Mouse (Mus musculus): ENCODE results near the gene Pdia3. TPM values are rescaled to one million over a fixed set of nuclear protein-coding genes. Genes with fewer than 3 reads are reported as not detected.

Gene Pdia3
- polyA plus RNA-seq, 1 experiment from 2014 or later = 231 TPM

- Histone ChIP-seq H3K4me3 (ENCODE audit: low read depth, low read length) (0 out of 2 replicates have a peak overlapping the region, but pooled peaks have one; percentile 83), H3K4me2 (ENCODE audit: low read depth, low read length) (peak overlapping the region; percentile 90), H3K9me3 (ENCODE audit: low read length) (no peaks in the 10 kb centered on the region), H3K27ac (ENCODE audit: low read depth) (no peak overlapping the region), H3K27me3 (ENCODE audit: insufficient read depth, low read length) (no peaks in the 10 kb centered on the region), H3K36me3 (replicated peaks; ENCODE audit: insufficient read depth, low read length) (peaks cover 9% of the 10 kb centered on the region; the same call in 1 of the 2 replicates), H3K9ac (replicated peaks) (no peak overlapping the region), H3K4me1 (ENCODE audit: insufficient read depth) (peaks cover 31% of the 10 kb centered on the region)
- DNase-seq = no peak
- TF ChIP-seq CTCF (IDR thresholded peaks at IDR 0.05; ENCODE audit: low read depth) (no peak), EP300 (IDR thresholded peaks at IDR 0.05; ENCODE audit: low read depth) (no peak)
- no peak for ATAC-seq
- WGBS (ENCODE audit: insufficient replicate concordance) = 59% methylated on average over 3 of the region's 3 CpGs
These were observed 2.0 kb downstream of the Pdia3 start for GRCm38 (mm10) chr2:121415591-121415990.

GRCm38 (mm10) chr2:121416356-121416755 is 2.8 kb downstream of the Pdia3 start:
- no peak overlapping the region; the same call in 1 of the 2 replicates for H3K9ac ChIP-seq (replicated peaks)
- H3K4me2 ChIP-seq (ENCODE audit: low read depth, low read length) = 0 out of 2 replicates have a peak overlapping the region, but pooled peaks have one; percentile 6
- 84% methylated on average over 6 of the region's 6 CpGs for WGBS (ENCODE audit: insufficient replicate concordance)
- H3K27me3 ChIP-seq (ENCODE audit: insufficient read depth, low read length) = no peaks in the 10 kb centered on the region
- TF ChIP-seq CTCF (IDR thresholded peaks at IDR 0.05; ENCODE audit: low read depth) (no peak), EP300 (IDR thresholded peaks at IDR 0.05; ENCODE audit: low read depth) (no peak)
- peaks cover 31% of the 10 kb centered on the region for H3K4me1 ChIP-seq (ENCODE audit: insufficient read depth)
- no peak overlapping the region for H3K27ac ChIP-seq (ENCODE audit: low read depth)
- ATAC-seq (no peak), DNase-seq (no peak)
- no peak overlapping the region for H3K4me3 ChIP-seq (ENCODE audit: low read depth, low read length)
- peaks cover 9% of the 10 kb centered on the region; the same call in 1 of the 2 replicates for H3K36me3 ChIP-seq (replicated peaks; ENCODE audit: insufficient read depth, low read length)
- no peaks in the 10 kb centered on the region for H3K9me3 ChIP-seq (ENCODE audit: low read length)

GRCm38 (mm10) chr2:121418476-121418875 is 4.9 kb downstream of the Pdia3 start:
- no peaks in the 10 kb centered on the region for H3K9me3 ChIP-seq (ENCODE audit: low read length)
- no peak overlapping the region for H3K4me3 ChIP-seq (ENCODE audit: low read depth, low read length)
- H3K36me3 ChIP-seq (replicated peaks; ENCODE audit: insufficient read depth, low read length) = peaks cover 23% of the 10 kb centered on the region
- ATAC-seq = no peak
- H3K9ac ChIP-seq (replicated peaks) = 0 out of 2 replicates have a peak overlapping the region, but pooled peaks have one; percentile 2
- WGBS (ENCODE audit: insufficient replicate concordance) = 83% methylated on average over 3 of the region's 3 CpGs
- no peaks in the 10 kb centered on the region for H3K27me3 ChIP-seq (ENCODE audit: insufficient read depth, low read length)
- no peak for DNase-seq
- no peak overlapping the region for H3K4me2 ChIP-seq (ENCODE audit: low read depth, low read length)
- no peak overlapping the region for H3K27ac ChIP-seq (ENCODE audit: low read depth)
- peaks cover 25% of the 10 kb centered on the region for H3K4me1 ChIP-seq (ENCODE audit: insufficient read depth)
- no peak for TF ChIP-seq EP300 (IDR thresholded peaks at IDR 0.05; ENCODE audit: low read depth)
- no peak for TF ChIP-seq CTCF (IDR thresholded peaks at IDR 0.05; ENCODE audit: low read depth)

- H3K4me3 ChIP-seq (ENCODE audit: low read depth, low read length) = no peak overlapping the region
- ATAC-seq = no peak
- 75% methylated on average over 2 of the region's 2 CpGs for WGBS (ENCODE audit: insufficient replicate concordance)
These were observed 9.6 kb downstream of the Pdia3 start for GRCm38 (mm10) chr2:121423166-121423565.

GRCm38 (mm10) chr2:121425890-121426289 is 12.3 kb downstream of the Pdia3 start:
- H3K27me3 ChIP-seq (ENCODE audit: insufficient read depth, low read length) = no peaks in the 10 kb centered on the region
- H3K9me3 ChIP-seq (ENCODE audit: low read length) = no peaks in the 10 kb centered on the region
- no peak overlapping the region for H3K27ac ChIP-seq (ENCODE audit: low read depth)
- no peak for TF ChIP-seq CTCF (IDR thresholded peaks at IDR 0.05; ENCODE audit: low read depth)
- TF ChIP-seq EP300 (IDR thresholded peaks at IDR 0.05; ENCODE audit: low read depth) = no peak
- H3K9ac ChIP-seq (replicated peaks) = no peak overlapping the region
- peaks cover 58% of the 10 kb centered on the region for H3K36me3 ChIP-seq (replicated peaks; ENCODE audit: insufficient read depth, low read length)
- no peak overlapping the region for H3K4me3 ChIP-seq (ENCODE audit: low read depth, low read length)
- H3K4me1 ChIP-seq (ENCODE audit: insufficient read depth) = no peaks in the 10 kb centered on the region
- 76% methylated on average over 2 of the region's 2 CpGs for WGBS (ENCODE audit: insufficient replicate concordance)
- H3K4me2 ChIP-seq (ENCODE audit: low read depth, low read length) = no peak overlapping the region
- ATAC-seq = no peak
- no peak for DNase-seq

More at GRCm38 (mm10) chr2:121423166-121423565, 9.6 kb downstream of the Pdia3 start:
- TF ChIP-seq CTCF (IDR thresholded peaks at IDR 0.05; ENCODE audit: low read depth) (no peak), EP300 (IDR thresholded peaks at IDR 0.05; ENCODE audit: low read depth) (no peak)
- no peak overlapping the region for H3K27ac ChIP-seq (ENCODE audit: low read depth)
- H3K4me1 ChIP-seq (ENCODE audit: insufficient read depth) = no peaks in the 10 kb centered on the region
- H3K27me3 ChIP-seq (ENCODE audit: insufficient read depth, low read length) = no peaks in the 10 kb centered on the region
- no peak for DNase-seq
- H3K9me3 ChIP-seq (ENCODE audit: low read length) = no peaks in the 10 kb centered on the region
- H3K9ac ChIP-seq (replicated peaks) = no peak overlapping the region
- no peak overlapping the region for H3K4me2 ChIP-seq (ENCODE audit: low read depth, low read length)
- peaks cover 38% of the 10 kb centered on the region for H3K36me3 ChIP-seq (replicated peaks; ENCODE audit: insufficient read depth, low read length)

GRCm38 (mm10) chr2:121434854-121435253 is 21.3 kb downstream of the Pdia3 start:
- no peak overlapping the region for H3K27ac ChIP-seq (ENCODE audit: low read depth)
- no peaks in the 10 kb centered on the region for H3K9me3 ChIP-seq (ENCODE audit: low read length)
- WGBS (ENCODE audit: insufficient replicate concordance) = 91% methylated on average over 1 of the region's 1 CpGs
- no peaks in the 10 kb centered on the region for H3K27me3 ChIP-seq (ENCODE audit: insufficient read depth, low read length)
- no peak for TF ChIP-seq EP300 (IDR thresholded peaks at IDR 0.05; ENCODE audit: low read depth)
- TF ChIP-seq CTCF (IDR thresholded peaks at IDR 0.05; ENCODE audit: low read depth) = peak; percentile 68
- H3K4me3 ChIP-seq (ENCODE audit: low read depth, low read length) = no peak overlapping the region
- H3K4me1 ChIP-seq (ENCODE audit: insufficient read depth) = no peaks in the 10 kb centered on the region
- H3K9ac ChIP-seq (replicated peaks) = no peak overlapping the region
- peaks cover 81% of the 10 kb centered on the region for H3K36me3 ChIP-seq (replicated peaks; ENCODE audit: insufficient read depth, low read length)
- no peak for ATAC-seq
- DNase-seq = no peak
- H3K4me2 ChIP-seq (ENCODE audit: low read depth, low read length) = no peak overlapping the region
